Mouse (Mus musculus) brain, embryonic 14.5 days (tissue): Measurements from ENCODE around the gene Rbm5. TPM values are rescaled to one million over a fixed set of nuclear protein-coding genes. Genes with fewer than 3 reads are reported as not detected.
A peak's percentile ranks its signal among the peaks of the same experiment; 100 is the strongest.

Experiments
- DNase-seq: peaks from one replicate; pipeline ENCODE4 v3.0.0-alpha.2; 2011; ENCODE audit warnings: low read depth
- CTCF ChIP-seq: fragments of 200-500 bp; IDR thresholded peaks from 2 replicates; pipeline ENCODE4 v1.5.1; 2012; ENCODE audit warnings: inconsistent platforms, mild to moderate bottlenecking, moderate library complexity, borderline replicate concordance; ENCODE audit not compliant: insufficient read depth, insufficient read length; ENCODE audit errors: extremely low read depth
- POLR2A ChIP-seq: fragments of 200-500 bp; IDR thresholded peaks from 2 replicates; pipeline ENCODE4 v1.6.1; 2012; ENCODE audit warnings: mild to moderate bottlenecking, inconsistent platforms, borderline replicate concordance; ENCODE audit not compliant: poor library complexity, insufficient read depth, insufficient read length, severe bottlenecking; ENCODE audit errors: extremely low read depth
- polyA plus RNA-seq: library from polyadenylated mRNA; depleted of rRNA; stranded (reverse); fragments of >200 nt; gene quantifications from 2 replicates; pipeline ENCODE4 v1.2.3, GENCODE M21; 2012; rRNA removed

Gene Rbm5
- polyA plus RNA-seq = 183 and 228 TPM in 2 replicates

DNA sequence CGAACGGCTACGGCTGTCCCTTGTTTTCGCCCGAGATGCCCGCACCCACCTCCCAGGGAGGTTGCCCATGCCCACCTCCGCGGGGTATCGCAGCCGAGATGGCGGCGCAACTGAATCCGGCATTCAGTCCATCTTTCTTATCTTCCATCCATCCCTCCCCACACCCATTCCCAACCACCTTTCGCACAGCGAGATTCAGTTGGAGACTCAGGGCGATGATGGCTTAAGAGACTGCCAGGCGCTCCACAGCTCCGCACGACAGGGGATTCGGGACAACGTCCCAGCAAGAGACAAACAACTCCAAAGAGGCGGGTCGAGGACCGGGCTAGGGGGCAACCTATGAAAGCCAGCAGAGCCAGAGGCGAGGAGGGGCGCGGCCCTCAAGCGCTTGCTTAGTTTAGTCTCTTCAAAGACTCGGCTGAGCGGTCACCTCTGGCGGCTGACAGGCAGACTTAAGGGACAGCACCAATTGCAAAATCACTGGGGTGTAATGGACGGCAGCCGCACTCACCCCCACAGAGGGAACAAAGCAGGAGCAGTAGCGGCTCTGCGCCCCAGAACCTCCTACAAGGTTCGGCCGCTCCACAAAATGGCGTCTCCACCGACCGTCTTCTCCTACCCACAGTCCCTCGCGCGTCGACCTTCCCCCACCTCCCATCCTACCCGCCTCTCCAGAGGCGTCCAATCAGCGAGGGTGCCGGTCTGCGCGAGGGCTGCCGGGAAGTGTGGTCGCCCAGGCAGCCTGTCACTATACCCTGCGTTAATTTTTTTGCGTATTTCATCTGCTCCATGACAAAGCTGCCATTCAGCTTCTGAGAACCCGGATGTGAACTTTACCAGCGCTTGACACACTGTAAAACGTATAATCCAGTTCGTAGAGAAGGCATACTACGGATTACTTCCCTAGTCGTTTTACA lies at the start of gene Rbm5:
TSS of gene Rbm5 (minus strand) at position 623 of the 917 bp plus-strand sequence.
- DNase-seq = peak; percentile 99
- no peak for TF ChIP-seq CTCF
- TF ChIP-seq POLR2A = peak; percentile 73; the same call in 1 of the 2 replicates

DNA sequence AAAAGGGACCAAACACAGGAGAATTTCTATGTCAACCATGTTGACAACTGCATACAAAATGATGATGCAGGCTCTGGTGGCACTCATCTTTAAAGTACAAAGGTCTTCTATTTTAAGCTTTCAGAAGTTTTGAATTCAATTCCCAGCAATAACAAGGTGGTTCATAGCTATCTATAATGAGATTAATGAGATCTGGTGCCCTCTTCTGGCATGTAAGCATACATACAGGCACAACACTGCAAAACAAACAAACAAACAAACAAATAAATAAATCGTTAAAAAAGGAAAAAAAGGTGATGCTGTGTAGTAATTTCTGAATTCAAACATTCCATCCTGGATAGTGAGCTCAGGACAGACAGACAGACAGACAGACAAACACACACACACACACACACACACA lies 41.3 kb upstream of the Rbm5 start:
- TF ChIP-seq POLR2A = no peak
- TF ChIP-seq CTCF = no peak

GRCm38 (mm10) chr9:107810985-107811384 lies 40.2 kb upstream of the Rbm5 start:
- TF ChIP-seq POLR2A (no peak), CTCF (no peak)
- DNase-seq = no peak

More for the DNA sequence above, 41.3 kb upstream of the Rbm5 start:
- no peak for DNase-seq

DNA sequence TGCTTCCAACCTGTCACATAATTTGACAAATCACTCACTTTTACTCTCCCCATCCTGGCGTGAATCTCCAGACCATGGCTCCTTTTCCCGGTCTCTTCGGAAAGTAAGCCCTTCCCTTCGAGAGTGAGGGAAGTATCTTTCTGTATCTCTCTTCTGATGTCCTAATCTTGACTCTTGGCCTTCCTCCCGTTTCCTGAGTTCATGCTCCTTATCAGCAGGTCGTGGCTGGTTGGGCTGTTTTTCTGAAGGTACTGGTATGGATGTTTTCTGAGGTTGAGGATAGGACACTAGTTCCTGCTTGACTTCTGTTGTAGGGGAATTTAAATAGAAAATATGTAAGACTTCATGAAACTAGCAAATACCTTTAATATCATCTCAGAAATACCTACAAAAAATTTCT lies 20.9 kb upstream of the Rbm5 start:
- TF ChIP-seq CTCF (no peak), POLR2A (no peak)
- no peak for DNase-seq

DNA sequence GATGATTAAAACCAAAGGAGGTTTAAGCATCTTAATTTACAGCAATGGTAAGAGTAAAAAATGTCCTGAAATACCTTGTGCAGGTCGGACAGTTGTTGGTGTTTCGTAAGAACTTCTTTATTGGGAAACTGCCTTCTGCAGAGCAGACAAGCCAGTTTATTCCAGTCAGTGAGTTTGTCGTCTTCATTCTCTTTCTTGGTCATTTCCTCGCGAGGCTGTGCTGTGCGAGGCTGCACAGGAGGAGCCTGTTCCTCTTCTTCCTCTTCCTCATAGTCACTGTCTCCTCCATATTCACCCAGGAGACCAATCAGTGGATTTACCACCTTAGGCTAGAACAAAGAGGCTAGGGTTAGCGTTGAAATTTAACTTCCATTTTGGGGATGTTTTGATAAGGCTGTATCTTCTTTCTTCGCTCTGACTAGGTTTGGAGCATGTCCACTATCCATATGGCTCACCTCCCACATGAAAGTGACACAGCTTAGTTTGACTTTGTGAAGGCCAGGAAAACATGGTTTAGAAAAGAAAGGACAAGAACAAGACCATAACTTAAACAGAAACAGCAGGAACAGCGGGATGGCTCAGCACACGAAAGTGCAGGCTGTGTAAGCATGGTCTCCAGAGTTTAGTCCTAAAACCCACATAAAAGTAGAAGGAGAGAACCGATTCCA lies 11.9 kb upstream of the Rbm5 start:
- TF ChIP-seq CTCF (no peak), POLR2A (no peak)
- DNase-seq = no peak

DNA sequence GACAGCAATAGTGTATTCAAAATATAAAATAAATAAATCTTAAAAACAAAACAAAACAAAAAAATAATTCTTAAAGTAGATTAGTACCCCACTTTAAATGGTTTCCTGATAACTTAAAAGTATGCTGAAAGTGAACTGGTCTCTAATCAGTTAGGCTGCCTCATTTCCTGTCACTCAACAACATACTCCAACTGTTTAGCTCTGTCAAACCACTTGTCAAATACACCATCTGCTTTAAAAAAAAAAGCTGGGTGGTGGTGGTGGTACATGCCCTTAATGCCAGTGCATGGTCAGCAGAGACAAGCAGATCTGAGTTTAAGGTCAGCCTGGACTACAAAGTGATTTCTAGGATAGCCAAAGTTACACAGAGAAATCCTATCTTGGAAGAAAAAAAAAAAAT lies 6.0 kb upstream of the Rbm5 start:
- no peak for DNase-seq
- TF ChIP-seq POLR2A (no peak), CTCF (no peak)

GRCm38 (mm10) chr9:107774411-107774810 lies 3.6 kb upstream of the Rbm5 start:
- TF ChIP-seq POLR2A = no peak
- TF ChIP-seq CTCF = no peak
- no peak for DNase-seq

DNA sequence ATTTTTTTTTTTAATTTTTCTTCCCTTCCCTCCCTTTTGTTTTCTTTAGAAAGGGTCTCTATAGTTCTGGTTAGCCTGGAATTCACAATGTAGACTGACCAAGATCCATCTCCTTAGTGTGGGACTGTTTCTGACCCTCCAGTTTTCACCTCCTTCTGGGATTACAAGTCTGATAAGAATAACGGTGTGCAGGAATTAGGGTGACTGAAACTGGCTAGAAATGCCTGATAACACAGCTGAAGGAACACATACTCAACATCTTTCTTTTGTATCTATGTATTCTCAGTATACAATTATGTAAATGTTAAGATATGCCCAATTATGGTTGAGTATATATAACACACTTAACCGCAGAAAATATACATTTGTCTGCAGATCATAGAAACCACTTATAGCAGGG lies 986 bp upstream of the Rbm5 start:
- DNase-seq = no peak
- no peak for TF ChIP-seq CTCF
- no peak for TF ChIP-seq POLR2A

- TF ChIP-seq CTCF = no peak
- no peak for TF ChIP-seq POLR2A
Measured at GRCm38 (mm10) chr9:107770037-107770373, 791 bp downstream of the Rbm5 start.

GRCm38 (mm10) chr9:107769445-107770000 lies 1.3 kb downstream of the Rbm5 start:
- TF ChIP-seq CTCF = no peak
- peak; percentile 29 for DNase-seq

More at GRCm38 (mm10) chr9:107770037-107770373, 791 bp downstream of the Rbm5 start:
- DNase-seq = no peak

DNA sequence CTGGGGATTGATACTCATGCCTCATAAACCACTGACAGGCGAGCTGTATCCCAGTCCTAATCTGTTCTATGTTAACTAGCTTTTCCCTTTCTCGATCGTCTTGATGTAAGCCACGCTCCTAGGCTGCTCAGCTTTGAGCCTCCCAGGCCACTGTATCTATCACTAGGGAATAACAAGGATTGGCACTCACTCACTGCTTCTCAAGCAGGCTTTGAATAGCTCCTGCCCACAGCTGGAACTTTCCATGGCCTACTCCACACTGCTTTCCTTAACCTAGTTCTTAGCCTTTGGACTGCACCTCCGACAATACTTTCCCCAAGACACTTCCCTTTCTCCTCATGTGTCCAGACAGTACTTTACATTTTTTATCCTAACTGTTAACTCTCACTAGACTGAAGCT lies 1.9 kb downstream of the Rbm5 start:
- TF ChIP-seq CTCF = no peak
- peak; percentile 4 for DNase-seq
